Mouse (Mus musculus): ENCODE measurements around the gene Pglyrp2. TPM values are rescaled to one million over a fixed set of nuclear protein-coding genes. Genes with fewer than 3 reads are reported as not detected.
A peak's percentile ranks its signal among the peaks of the same experiment; 100 is the strongest.

Pglyrp2 gene
- polyA plus RNA-seq, 1 experiment from 2014 or later, result 1.8 TPM

DNA sequence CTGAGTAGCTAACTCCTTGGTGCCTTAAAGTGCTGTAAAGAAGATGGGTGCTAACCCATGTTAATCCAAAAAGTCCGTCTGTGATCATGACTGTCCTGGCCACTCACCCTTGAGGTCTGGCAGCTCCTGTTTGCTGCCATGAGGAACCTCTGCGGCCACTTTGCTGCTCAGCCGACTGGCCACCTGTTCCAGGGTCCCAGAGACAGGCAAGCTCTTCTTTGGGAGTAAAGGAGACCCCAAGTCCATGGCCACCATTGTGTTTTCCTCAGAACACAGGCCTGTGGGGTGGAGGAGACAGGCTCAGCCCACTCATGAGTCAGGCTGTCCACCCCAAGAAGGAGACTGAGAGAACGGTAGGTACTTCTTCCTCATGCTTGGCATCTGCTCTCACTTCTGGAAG lies 61.3 kb downstream of the Pglyrp2 start:
- Histone ChIP-seq H3K36me3 (ENCODE audit: control insufficient read depth, insufficient read depth, low read length) (peaks cover 38% of the 10 kb centered on the region), H3K4me1 (replicated peaks; ENCODE audit: control insufficient read depth, insufficient read depth, low read length) (peaks cover 25% of the 10 kb centered on the region), H3K4me3 (ENCODE audit: low read depth, low read length) (peak overlapping the region; percentile 96), H3K27ac (ENCODE audit: low read depth, low read length) (no peak overlapping the region), H3K9ac (ENCODE audit: low read depth, low read length) (peak overlapping the region; percentile 36), H3K27me3 (replicated peaks; ENCODE audit: control insufficient read depth, insufficient read depth, low read length) (no peaks in the 10 kb centered on the region), H3K9me3 (ENCODE audit: control insufficient read depth, low read length) (no peaks in the 10 kb centered on the region), H3K4me2 (peak overlapping the region; percentile 92)
- no peak for DNase-seq (ENCODE audit: low spot score)
- no peak for ATAC-seq (replicated peaks; ENCODE audit: low FRiP score)
- 78% methylated on average over 4 of the region's 4 CpGs for WGBS

Small RNAs within 50 kb of the gene (microRNA-seq; reads per million reads assigned to microRNA genes)
- gene Gm22201 (ENCODE audit: borderline number of aligned reads), result not detected

Other genes with a start within 250 kb of the Pglyrp2 start
- gene Ephx3, start 234.6 kb downstream of the Pglyrp2 start, polyA plus RNA-seq (2014; fragmentation: Nextera tagmentation; extraction: Ambion mirVana), result 0.14 TPM in 1 of 2 replicates, not detected in the other
- 84.6 and 97.6 TPM in 2 replicates for gene Brd4, start 139.4 kb downstream of the Pglyrp2 start, polyA plus RNA-seq (2014; fragmentation: Nextera tagmentation; extraction: Ambion mirVana)
- gene Akap8, start 102.9 kb downstream of the Pglyrp2 start, polyA plus RNA-seq (2014; fragmentation: Nextera tagmentation; extraction: Ambion mirVana), result 54.9 and 60.9 TPM in 2 replicates
- 61.4 and 74.3 TPM in 2 replicates for gene Akap8l, start 73.6 kb downstream of the Pglyrp2 start, polyA plus RNA-seq (2014; fragmentation: Nextera tagmentation; extraction: Ambion mirVana)
- gene Wiz, start 34.7 kb downstream of the Pglyrp2 start, polyA plus RNA-seq (2014; fragmentation: Nextera tagmentation; extraction: Ambion mirVana), result 25.7 and 26.4 TPM in 2 replicates
- 7.5 and 8.7 TPM in 2 replicates for gene Rasal3, start 20.6 kb downstream of the Pglyrp2 start, polyA plus RNA-seq (2014; fragmentation: Nextera tagmentation; extraction: Ambion mirVana)
- 0.15 and 0.27 TPM in 2 replicates for gene Cyp4f39, start 28.6 kb upstream of the Pglyrp2 start, polyA plus RNA-seq (2014; fragmentation: Nextera tagmentation; extraction: Ambion mirVana)
- gene Cyp4f17, start 81.9 kb upstream of the Pglyrp2 start, polyA plus RNA-seq (2014; fragmentation: Nextera tagmentation; extraction: Ambion mirVana), result 1.5 and 2.2 TPM in 2 replicates
- 5.8 and 6.1 TPM in 2 replicates for gene Cyp4f16, start 112.4 kb upstream of the Pglyrp2 start, polyA plus RNA-seq (2014; fragmentation: Nextera tagmentation; extraction: Ambion mirVana)
- gene Cyp4f37, start 197.1 kb upstream of the Pglyrp2 start, polyA plus RNA-seq (2014; fragmentation: Nextera tagmentation; extraction: Ambion mirVana), result not detected in 2 replicates
- not detected in 2 replicates for gene Cyp4f40, start 234.7 kb upstream of the Pglyrp2 start, polyA plus RNA-seq (2014; fragmentation: Nextera tagmentation; extraction: Ambion mirVana)